Mouse (Mus musculus) kidney, adult 8-10 months (tissue): ENCODE results near the gene Rnf40.

Experiments
- DNase-seq, 2 experiments: peaks; one replicate each; pipeline ENCODE4 v3.0.0; 2022

The Rnf40 gene

DNA sequence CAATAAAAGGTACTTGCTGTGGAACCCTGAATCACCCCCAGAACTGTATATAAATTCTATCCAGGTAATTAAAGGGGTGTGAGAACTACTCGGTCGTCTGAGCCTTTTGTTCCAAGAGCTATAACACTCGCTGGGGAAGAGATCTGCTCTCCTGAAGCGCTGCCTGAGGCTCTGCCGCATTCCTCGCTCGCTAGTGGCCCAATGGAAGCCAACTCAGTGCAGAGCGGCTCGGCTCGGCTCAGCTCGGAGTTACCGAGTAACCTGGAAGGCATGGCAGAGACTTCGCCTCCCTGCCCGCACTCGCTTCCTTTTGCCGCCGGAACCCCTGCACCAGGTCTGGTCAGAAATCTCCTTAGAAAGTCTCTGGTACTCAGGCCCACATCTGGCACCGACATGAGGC lies 63.5 kb downstream of the Rnf40 start:
- DNase-seq: peak; percentile 30 to 42

DNA sequence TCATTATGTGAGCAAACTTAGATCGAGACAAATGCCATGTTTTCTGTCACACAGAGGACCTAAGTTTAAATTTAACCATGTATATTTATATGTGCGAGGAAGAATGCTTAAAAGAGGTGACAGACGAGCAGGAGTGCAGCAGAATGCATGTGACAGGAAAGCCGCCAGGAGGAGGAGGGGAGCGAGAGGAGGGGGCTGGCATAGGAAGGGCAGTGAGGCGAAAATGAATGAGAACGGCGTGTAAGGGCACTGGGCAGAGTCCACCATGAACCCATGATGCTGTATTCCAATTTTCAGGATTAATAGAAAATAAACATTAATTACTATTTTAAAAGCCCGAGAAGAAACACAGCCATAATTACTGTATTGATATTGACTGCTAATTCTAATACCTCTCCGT lies 65.8 kb downstream of the Rnf40 start:
- peak in 1 of 2 experiments; percentile 51 for DNase-seq
